Mouse (Mus musculus) intestine, embryonic 14.5 days (tissue): ENCODE data around the gene Plekhd1. TPM values are rescaled to one million over a fixed set of nuclear protein-coding genes. Genes with fewer than 3 reads are reported as not detected.

Experiments used
- ATAC-seq: fragments of 200-750 bp; cut with Nextera tagmentation; replicated peaks from 2 replicates; pipeline ENCODE4 v1.8.0; 2017; ENCODE audit warnings: low read depth, moderate number of reproducible peaks, moderate TSS enrichment, moderate library complexity; ENCODE audit not compliant: low FRiP score, low TSS enrichment
- DNase-seq: peaks from one replicate; pipeline ENCODE4 v3.0.0-alpha.2; 2018; ENCODE audit warnings: low spot score
- H3K27ac ChIP-seq: fragments of 300-500 bp; sonication (generic); 2 replicates; pipeline ENCODE4 v1.5.1; 2014; ENCODE audit warnings: low read depth, mild to moderate bottlenecking, control low read depth
- H3K27me3 ChIP-seq: fragments of 300-500 bp; sonication (generic); replicated peaks from 2 replicates; pipeline ENCODE4 v1.6.1; 2014; ENCODE audit warnings: low read length, control low read depth; ENCODE audit not compliant: control insufficient read depth, insufficient read depth
- H3K36me3 ChIP-seq: fragments of 300-500 bp; sonication (generic); 2 replicates; pipeline ENCODE4 v1.6.1; 2014; ENCODE audit warnings: low read length, control low read depth; ENCODE audit not compliant: control insufficient read depth, insufficient read depth
- H3K4me1 ChIP-seq: fragments of 300-500 bp; sonication (generic); replicated peaks from 2 replicates; pipeline ENCODE4 v1.6.1; 2014; ENCODE audit warnings: low read length, control low read depth, mixed read lengths; ENCODE audit not compliant: control insufficient read depth, insufficient read depth
- H3K4me2 ChIP-seq: fragments of 300-500 bp; sonication (generic); 2 replicates; pipeline ENCODE4 v1.6.1; 2014; ENCODE audit warnings: low read length
- H3K4me3 ChIP-seq: fragments of 300-500 bp; sonication (generic); 2 replicates; pipeline ENCODE4 v1.5.1; 2014; ENCODE audit warnings: low read depth, low read length, control low read depth, mixed read lengths
- H3K9ac ChIP-seq: fragments of 300-500 bp; sonication (generic); 2 replicates; pipeline ENCODE4 v1.6.1; 2014; ENCODE audit warnings: mild to moderate bottlenecking, low read length
- H3K9me3 ChIP-seq: fragments of 300-500 bp; sonication (generic); 2 replicates; pipeline ENCODE4 v1.6.1; 2016; ENCODE audit warnings: low read length, control low read depth; ENCODE audit not compliant: control insufficient read depth
- WGBS: fragments of 180-500 bp; shearing (Covaris S2); extraction: QIAGEN DNeasy Blood & Tissue Kit; methylation state at CpG from one replicate; pipeline ENCODE4 v1.1.7; 2014; 5-methylcytosine and 5-hydroxymethylcytosine counted together
- polyA plus RNA-seq: library from polyadenylated mRNA; unstranded; fragments of >200 nt; fragmentation: Nextera tagmentation; extraction: Ambion mirVana; gene quantifications from 2 replicates; pipeline ENCODE4 v1.2.1, GENCODE M21; 2014

Plekhd1 gene
- polyA plus RNA-seq, 1 experiment from 2014 or later, result 11.8 TPM

GRCm38 (mm10) chr12:80729758-80730530, 37.6 kb downstream of the Plekhd1 start:
- Histone ChIP-seq H3K36me3 (no peaks in the 10 kb centered on the region), H3K4me1 (no peaks in the 10 kb centered on the region), H3K4me2 (no peak overlapping the region), H3K9me3 (no peaks in the 10 kb centered on the region), H3K9ac (no peak overlapping the region), H3K27ac (no peak overlapping the region), H3K27me3 (no peaks in the 10 kb centered on the region), H3K4me3 (no peak overlapping the region)
- ATAC-seq (peak; percentile 37; the same call in 1 of the 2 replicates), DNase-seq (no peak)
- WGBS, result 78% methylated on average over 12 of the region's 12 CpGs

GRCm38 (mm10) chr12:80730567-80730966, 38.2 kb downstream of the Plekhd1 start:
- no peak overlapping the region; the same call in 1 of the 2 replicates for H3K4me2 ChIP-seq

DNA sequence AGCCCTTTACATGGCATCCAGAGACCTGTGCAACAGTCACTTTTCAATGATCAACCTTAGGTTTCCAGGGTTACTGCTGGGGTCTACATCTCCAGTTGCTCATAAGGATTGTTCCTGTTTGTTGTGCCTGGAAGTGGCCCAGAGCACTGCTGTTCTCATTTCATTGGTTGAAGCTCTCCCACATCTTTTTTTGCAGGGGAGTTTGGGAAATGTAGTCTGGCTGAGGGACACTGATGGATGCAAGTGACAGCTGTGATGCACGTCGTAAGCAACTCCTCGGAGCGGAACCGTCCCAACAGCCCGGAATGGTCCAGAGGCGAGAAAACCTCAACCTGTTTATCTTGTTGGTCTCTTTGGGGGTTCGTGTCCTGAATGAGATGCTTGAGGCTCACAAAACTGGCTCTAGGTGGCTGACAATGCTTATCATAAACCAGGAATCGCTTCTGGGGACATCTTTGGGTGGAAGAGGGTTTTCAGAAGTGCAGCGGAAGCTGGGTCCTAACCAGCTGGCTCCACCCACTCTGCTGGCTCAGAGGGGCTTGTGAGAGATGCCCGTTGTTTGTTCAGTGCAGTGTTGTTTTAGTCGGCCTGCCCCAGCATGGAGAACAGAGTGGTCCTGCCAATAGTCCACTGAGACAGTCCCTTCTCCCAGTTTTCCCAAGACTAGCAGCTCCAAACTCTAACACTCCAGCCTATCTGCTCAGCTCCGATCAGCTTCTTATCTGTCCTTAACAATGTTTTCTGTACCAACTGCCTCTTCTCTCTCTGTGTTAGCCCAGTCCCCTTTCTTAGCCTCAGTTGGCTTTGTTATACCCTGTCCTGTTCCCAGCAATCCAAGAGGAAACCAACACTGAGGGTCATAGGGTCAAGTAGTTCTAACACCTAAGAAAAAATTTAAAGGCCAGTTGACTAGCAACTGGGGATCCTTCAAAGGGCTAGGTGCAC, 42.4 kb downstream of the Plekhd1 start:
- ATAC-seq (no peak), DNase-seq (no peak)
- Histone ChIP-seq H3K9ac (no peak overlapping the region), H3K9me3 (no peaks in the 10 kb centered on the region), H3K4me2 (no peak overlapping the region), H3K4me1 (no peaks in the 10 kb centered on the region), H3K36me3 (no peaks in the 10 kb centered on the region), H3K27ac (no peak overlapping the region), H3K27me3 (no peaks in the 10 kb centered on the region), H3K4me3 (no peak overlapping the region)
- 61% methylated on average over 13 of the region's 13 CpGs for WGBS

More at GRCm38 (mm10) chr12:80730567-80730966, 38.2 kb downstream of the Plekhd1 start:
- DNase-seq (peak; percentile 77), ATAC-seq (peak; percentile 36; the same call in 1 of the 2 replicates)
- Histone ChIP-seq H3K9ac (no peak overlapping the region), H3K36me3 (no peaks in the 10 kb centered on the region), H3K9me3 (no peaks in the 10 kb centered on the region), H3K27ac (no peak overlapping the region), H3K27me3 (no peaks in the 10 kb centered on the region), H3K4me1 (no peaks in the 10 kb centered on the region), H3K4me3 (no peak overlapping the region)
- WGBS, result 6% methylated on average over 9 of the region's 9 CpGs

- Histone ChIP-seq H3K4me1 (no peaks in the 10 kb centered on the region), H3K4me3 (no peak overlapping the region), H3K4me2 (no peak overlapping the region), H3K9me3 (no peaks in the 10 kb centered on the region), H3K27ac (no peak overlapping the region), H3K27me3 (no peaks in the 10 kb centered on the region), H3K9ac (no peak overlapping the region), H3K36me3 (no peaks in the 10 kb centered on the region)
- DNase-seq (no peak), ATAC-seq (peak; percentile 62; the same call in 1 of the 2 replicates)
- 27% methylated on average over 13 of the region's 13 CpGs for WGBS
These were observed 44.3 kb downstream of the Plekhd1 start for GRCm38 (mm10) chr12:80736464-80737282.

DNA sequence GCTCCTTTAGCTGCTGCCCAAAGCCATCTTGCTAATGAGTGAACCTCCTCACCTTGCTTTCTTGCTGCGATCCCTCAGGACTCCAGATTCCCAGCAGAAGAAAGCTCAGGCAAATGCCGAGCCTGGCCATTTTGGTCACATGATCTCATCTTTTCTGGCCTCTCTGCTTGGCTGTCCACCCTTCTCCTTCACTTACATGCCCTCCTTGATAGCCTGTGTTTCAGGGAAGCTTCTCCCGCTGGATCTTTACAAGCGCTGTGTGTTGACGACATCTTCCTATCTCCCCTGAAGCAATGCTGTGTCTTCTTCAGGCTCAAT, 44.9 kb downstream of the Plekhd1 start:
- 50% methylated on average over 5 of the region's 5 CpGs for WGBS
- no peak overlapping the region for H3K27ac ChIP-seq
- H3K4me3 ChIP-seq, result no peak overlapping the region
- H3K9ac ChIP-seq, result no peak overlapping the region
- no peak for ATAC-seq
- H3K27me3 ChIP-seq, result no peaks in the 10 kb centered on the region
- H3K36me3 ChIP-seq, result no peaks in the 10 kb centered on the region
- H3K4me2 ChIP-seq, result no peak overlapping the region
- H3K9me3 ChIP-seq, result no peaks in the 10 kb centered on the region
- no peak for DNase-seq
- H3K4me1 ChIP-seq, result no peaks in the 10 kb centered on the region

DNA sequence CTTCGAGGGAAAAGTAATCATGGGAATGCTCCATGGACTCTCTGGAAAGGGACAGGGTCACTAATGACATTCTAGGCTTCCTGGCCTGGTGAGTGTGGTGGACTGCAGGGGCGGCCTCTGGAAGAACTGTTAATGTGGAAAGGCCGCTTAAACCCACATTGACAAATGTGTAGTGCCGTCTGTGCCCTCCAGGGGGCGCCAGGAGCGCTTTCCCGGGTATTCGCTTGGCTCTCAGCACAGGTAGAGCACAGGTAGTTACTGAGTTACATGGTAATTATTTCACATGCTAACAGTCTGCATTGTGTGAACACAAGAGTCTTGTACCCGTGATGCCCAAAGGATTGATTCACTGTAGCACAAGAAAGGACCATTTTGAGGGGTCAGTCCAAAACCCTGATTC, 47.1 kb downstream of the Plekhd1 start:
- no peak for DNase-seq
- Histone ChIP-seq H3K27me3 (no peaks in the 10 kb centered on the region), H3K4me3 (no peak overlapping the region), H3K4me1 (no peaks in the 10 kb centered on the region), H3K9me3 (no peaks in the 10 kb centered on the region), H3K9ac (no peak overlapping the region), H3K27ac (no peak overlapping the region), H3K4me2 (no peak overlapping the region), H3K36me3 (no peaks in the 10 kb centered on the region)
- WGBS, result 28% methylated on average over 9 of the region's 9 CpGs
- ATAC-seq, result no peak

- no peaks in the 10 kb centered on the region for H3K36me3 ChIP-seq
- no peak overlapping the region for H3K27ac ChIP-seq
- H3K4me2 ChIP-seq, result no peak overlapping the region
- ATAC-seq (no peak), DNase-seq (no peak)
- H3K4me3 ChIP-seq, result no peak overlapping the region
- H3K9me3 ChIP-seq, result no peaks in the 10 kb centered on the region
- H3K27me3 ChIP-seq, result no peaks in the 10 kb centered on the region
- no peaks in the 10 kb centered on the region for H3K4me1 ChIP-seq
- H3K9ac ChIP-seq, result no peak overlapping the region
- 78% methylated on average over 1 of the region's 1 CpGs for WGBS
These were observed 52.2 kb downstream of the Plekhd1 start for GRCm38 (mm10) chr12:80744614-80745013.
